Mouse (Mus musculus): ENCODE measurements around the gene Spata1. TPM values are rescaled to one million over a fixed set of nuclear protein-coding genes. Genes with fewer than 3 reads are reported as not detected.

The Spata1 gene
- 3.0 TPM for polyA plus RNA-seq (2014; fragmentation: Illumina TruSeq; extraction: RNeasy Lipid Tissue Mini Kit (QIAGEN cat#74804); ENCODE audit: low read depth, low replicate concordance)

GRCm38 (mm10) chr3:146499431-146500002 is at the start of gene Spata1, which contains the start of gene Gng5:
Gene Spata1 (minus strand): TSS chr3:146499753.
Gene Gng5 (plus strand): TSS chr3:146499807.

GRCm38 (mm10) chr3:146520798-146521651 is 21.5 kb upstream of the Spata1 start, which contains the start of gene Rpf1:
Gene Rpf1 (minus strand): TSS chr3:146521429.

GRCm38 (mm10) chr3:146449745-146450250 is 49.8 kb downstream of the Spata1 start, which contains the start of gene Ctbs:
Gene Ctbs (plus strand): TSS chr3:146449795.

Other genes starting within 250 kb of the Spata1 start
- gene Ssx2ip, start 95.1 kb downstream of the Spata1 start, polyA plus RNA-seq (2014; fragmentation: Illumina TruSeq; extraction: RNeasy Lipid Tissue Mini Kit (QIAGEN cat#74804); ENCODE audit: low read depth, low replicate concordance), result 8.0 TPM
- 5.2 TPM for gene Ctbs, start 50.0 kb downstream of the Spata1 start, polyA plus RNA-seq (2014; fragmentation: Illumina TruSeq; extraction: RNeasy Lipid Tissue Mini Kit (QIAGEN cat#74804); ENCODE audit: low read depth, low replicate concordance)
- gene Gng5, start 54 bp upstream of the Spata1 start, polyA plus RNA-seq (2014; fragmentation: Illumina TruSeq; extraction: RNeasy Lipid Tissue Mini Kit (QIAGEN cat#74804); ENCODE audit: low read depth, low replicate concordance), result 368 TPM
- 18.2 TPM for gene Rpf1, start 21.7 kb upstream of the Spata1 start, polyA plus RNA-seq (2014; fragmentation: Illumina TruSeq; extraction: RNeasy Lipid Tissue Mini Kit (QIAGEN cat#74804); ENCODE audit: low read depth, low replicate concordance)
- 1.0 TPM for gene Uox, start 70.7 kb upstream of the Spata1 start, polyA plus RNA-seq (2014; fragmentation: Illumina TruSeq; extraction: RNeasy Lipid Tissue Mini Kit (QIAGEN cat#74804); ENCODE audit: low read depth, low replicate concordance)
- not detected for gene Dnase2b, start 115.8 kb upstream of the Spata1 start, polyA plus RNA-seq (2014; fragmentation: Illumina TruSeq; extraction: RNeasy Lipid Tissue Mini Kit (QIAGEN cat#74804); ENCODE audit: low read depth, low replicate concordance)
- not detected for gene 4930503B20Rik, start 151.6 kb upstream of the Spata1 start, polyA plus RNA-seq (2014; fragmentation: Illumina TruSeq; extraction: RNeasy Lipid Tissue Mini Kit (QIAGEN cat#74804); ENCODE audit: low read depth, low replicate concordance)
- 4.7 TPM for gene Samd13, start 185.8 kb upstream of the Spata1 start, polyA plus RNA-seq (2014; fragmentation: Illumina TruSeq; extraction: RNeasy Lipid Tissue Mini Kit (QIAGEN cat#74804); ENCODE audit: low read depth, low replicate concordance)

Data from heart, adult 10 weeks (tissue).